Mouse (Mus musculus) liver, postnatal 0 days (tissue): ENCODE data around the gene Plppr3. TPM values are rescaled to one million over a fixed set of nuclear protein-coding genes. Genes with fewer than 3 reads are reported as not detected.

Experiments used
- ATAC-seq: fragments of 200-750 bp; cut with Nextera tagmentation; 2 replicates; pipeline ENCODE4 v1.8.0; 2017; ENCODE audit warnings: mild to moderate bottlenecking, moderate library complexity
- DNase-seq: peaks from one replicate; pipeline ENCODE4 v3.0.0-alpha.2; 2016
- H3K27ac ChIP-seq: fragments of 300-500 bp; sonication (generic); 2 replicates; pipeline ENCODE4 v1.5.1; 2014; ENCODE audit warnings: antibody characterized with exemption, moderate library complexity, mild to moderate bottlenecking, low read depth
- H3K27me3 ChIP-seq: fragments of 300-500 bp; sonication (generic); 2 replicates; pipeline ENCODE4 v1.6.1; 2014; ENCODE audit warnings: low read length, control low read depth, mixed read lengths; ENCODE audit not compliant: insufficient read depth
- H3K36me3 ChIP-seq: fragments of 300-500 bp; sonication (generic); replicated peaks from 2 replicates; pipeline ENCODE4 v1.6.1; 2014; ENCODE audit warnings: mild to moderate bottlenecking, control low read depth, low read length, moderate library complexity, mixed read lengths; ENCODE audit not compliant: insufficient read depth
- H3K4me1 ChIP-seq: fragments of 300-500 bp; sonication (generic); 2 replicates; pipeline ENCODE4 v1.6.1; 2014; ENCODE audit warnings: antibody characterized with exemption, mild to moderate bottlenecking, control low read depth; ENCODE audit not compliant: insufficient read depth
- H3K4me2 ChIP-seq: fragments of 300-500 bp; sonication (generic); 2 replicates; pipeline ENCODE4 v1.6.1; 2014; ENCODE audit warnings: low read depth, mild to moderate bottlenecking, low read length, moderate library complexity, mixed read lengths
- H3K4me3 ChIP-seq: fragments of 300-500 bp; sonication (generic); 2 replicates; pipeline ENCODE4 v1.5.1; 2014; ENCODE audit warnings: low read depth, low read length
- H3K9ac ChIP-seq: fragments of 300-500 bp; sonication (generic); replicated peaks from 2 replicates; pipeline ENCODE4 v1.6.1; 2014; ENCODE audit warnings: mild to moderate bottlenecking, moderate library complexity
- H3K9me3 ChIP-seq: fragments of 300-500 bp; sonication (generic); 2 replicates; pipeline ENCODE4 v1.6.1; 2016; ENCODE audit warnings: mild to moderate bottlenecking, control low read depth, low read length, mixed read lengths
- CTCF ChIP-seq: sonication (generic); IDR thresholded peaks from 2 replicates; pipeline ENCODE4 v1.5.1; 2016; ENCODE audit warnings: antibody characterized with exemption, low read depth
- EP300 ChIP-seq: IDR thresholded peaks from 2 replicates; pipeline ENCODE4 v1.6.1; 2016; ENCODE audit warnings: antibody characterized with exemption, low read depth, mild to moderate bottlenecking
- WGBS: fragments of 180-500 bp; shearing (Covaris S2); extraction: QIAGEN DNeasy Blood & Tissue Kit; methylation state at CpG from one replicate; pipeline ENCODE4 v1.1.7; 2014; ENCODE audit not compliant: insufficient replicate concordance; 5-methylcytosine and 5-hydroxymethylcytosine counted together
- polyA plus RNA-seq: library from polyadenylated mRNA; unstranded; fragments of >200 nt; fragmentation: Nextera tagmentation; extraction: Ambion mirVana; gene quantifications from 2 replicates; pipeline ENCODE4 v1.2.1, GENCODE M21; 2015

The Plppr3 gene
- polyA plus RNA-seq, 1 experiment from 2014 or later = 4.9 TPM

- no peak for TF ChIP-seq EP300
- no peak for TF ChIP-seq CTCF
- H3K9me3 ChIP-seq = no peaks in the 10 kb centered on the region
- no peaks in the 10 kb centered on the region for H3K36me3 ChIP-seq
- H3K27ac ChIP-seq = peak overlapping the region; percentile 67
- peaks cover 56% of the 10 kb centered on the region for H3K4me1 ChIP-seq
- H3K4me2 ChIP-seq = peak overlapping the region; percentile 55; the same call in 1 of the 2 replicates
- ATAC-seq (no peak), DNase-seq (peak; percentile 67)
- no peak overlapping the region for H3K9ac ChIP-seq
- WGBS = 33% methylated on average over 1 of the region's 1 CpGs
- H3K4me3 ChIP-seq = no peak overlapping the region
- peaks cover 18% of the 10 kb centered on the region for H3K27me3 ChIP-seq
Measured at GRCm38 (mm10) chr10:79877174-79877573, 2.7 kb upstream of the Plppr3 start.

DNA sequence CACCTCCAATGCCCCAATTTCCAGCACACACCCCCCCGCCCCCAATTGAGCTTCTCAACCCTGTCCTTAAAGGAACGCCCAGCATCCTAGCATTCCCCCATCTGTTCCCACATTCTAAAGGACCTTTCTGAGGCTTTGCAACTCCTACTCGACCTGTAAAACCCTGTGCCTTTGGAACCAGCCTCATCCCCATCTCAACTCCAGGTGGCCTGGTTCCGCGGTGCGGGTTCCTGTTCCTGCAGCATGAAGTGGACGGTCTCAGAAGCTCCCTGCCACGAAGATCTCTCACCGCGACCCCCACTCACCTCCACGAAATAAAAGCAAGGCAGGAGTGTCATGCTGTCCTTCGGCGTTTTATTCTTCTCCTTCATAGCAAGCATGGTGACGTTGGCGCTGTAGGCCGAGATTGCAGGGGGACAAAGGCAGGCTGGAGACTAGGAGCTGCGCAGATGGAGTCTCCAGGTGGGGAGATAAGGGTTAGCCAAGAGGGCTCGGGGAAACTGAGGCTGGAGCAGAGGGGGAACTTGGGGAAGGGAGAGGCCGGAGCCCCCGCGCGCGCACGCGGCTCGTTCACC lies 632 bp downstream of the Plppr3 start:
- no peaks in the 10 kb centered on the region for H3K36me3 ChIP-seq
- peak overlapping the region; percentile 88 for H3K4me2 ChIP-seq
- no peak for TF ChIP-seq CTCF
- TF ChIP-seq EP300 = no peak
- peak overlapping the region; percentile 62 for H3K4me3 ChIP-seq
- ATAC-seq (no peak), DNase-seq (no peak)
- peaks cover 18% of the 10 kb centered on the region for H3K27me3 ChIP-seq
- 3% methylated on average over 26 of the region's 26 CpGs for WGBS
- no peak overlapping the region for H3K27ac ChIP-seq
- peak overlapping the region; percentile 55 for H3K9ac ChIP-seq
- no peaks in the 10 kb centered on the region for H3K9me3 ChIP-seq
- peaks cover 27% of the 10 kb centered on the region for H3K4me1 ChIP-seq

DNA sequence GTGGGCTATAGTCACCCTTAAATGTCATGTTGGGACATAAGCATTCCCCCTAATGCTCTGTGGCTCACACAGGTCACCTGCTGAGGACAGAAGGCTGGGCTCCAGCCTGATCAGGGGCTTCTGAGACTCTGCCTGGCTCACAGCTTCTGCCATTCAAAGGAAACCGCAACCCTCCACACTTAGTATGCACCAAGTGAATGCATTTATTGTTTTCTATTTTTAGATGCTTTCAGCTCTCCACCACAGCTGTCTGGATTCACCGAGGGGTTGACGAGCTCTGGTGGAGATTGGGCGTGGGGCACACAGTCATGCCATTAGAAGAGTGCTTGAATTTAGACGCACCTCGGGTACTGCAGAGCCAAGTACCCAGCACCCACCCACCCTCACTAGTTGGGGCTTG lies 1.1 kb downstream of the Plppr3 start:
- Histone ChIP-seq H3K4me2 (peak overlapping the region; percentile 88), H3K27ac (no peak overlapping the region), H3K9me3 (no peaks in the 10 kb centered on the region), H3K4me1 (peaks cover 23% of the 10 kb centered on the region), H3K36me3 (no peaks in the 10 kb centered on the region), H3K9ac (no peak overlapping the region), H3K27me3 (peaks cover 18% of the 10 kb centered on the region), H3K4me3 (no peak overlapping the region)
- DNase-seq (no peak), ATAC-seq (no peak)
- WGBS = 16% methylated on average over 6 of the region's 6 CpGs
- TF ChIP-seq CTCF = no peak
- TF ChIP-seq EP300 = no peak

DNA sequence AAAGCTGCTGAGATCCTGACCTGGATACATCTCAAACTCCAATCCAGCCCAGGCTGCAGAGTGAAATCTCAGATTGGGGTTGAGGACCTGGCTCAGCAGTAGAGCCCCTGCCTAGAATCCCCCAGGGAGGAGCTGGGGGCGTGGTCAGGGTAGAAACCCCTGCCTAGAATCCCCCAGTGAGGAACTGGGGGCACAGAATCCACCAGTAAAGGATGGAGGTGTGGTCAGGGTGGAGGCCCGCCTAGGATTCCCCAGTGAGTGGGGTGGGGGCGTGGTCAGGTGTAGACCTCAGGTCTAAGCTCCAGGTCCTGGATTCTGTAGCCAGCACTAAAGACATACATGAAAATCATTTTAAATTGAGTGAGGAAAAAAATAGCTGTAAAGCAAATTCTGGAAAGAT lies 1.6 kb downstream of the Plppr3 start:
- H3K4me1 ChIP-seq = peaks cover 19% of the 10 kb centered on the region

GRCm38 (mm10) chr10:79871845-79872244 lies 2.6 kb downstream of the Plppr3 start:
- ATAC-seq = no peak
- WGBS = 79% methylated on average over 8 of the region's 8 CpGs

More for the DNA sequence above, 1.6 kb downstream of the Plppr3 start:
- 35% methylated on average over 3 of the region's 3 CpGs for WGBS
- H3K27me3 ChIP-seq = peaks cover 18% of the 10 kb centered on the region
- no peak for ATAC-seq
- no peak for DNase-seq
- no peak overlapping the region for H3K9ac ChIP-seq
- TF ChIP-seq CTCF (no peak), EP300 (no peak)
- no peak overlapping the region for H3K4me2 ChIP-seq
- H3K36me3 ChIP-seq = no peaks in the 10 kb centered on the region
- H3K4me3 ChIP-seq = no peak overlapping the region
- H3K9me3 ChIP-seq = no peaks in the 10 kb centered on the region
- H3K27ac ChIP-seq = no peak overlapping the region

GRCm38 (mm10) chr10:79866601-79867000 lies 7.8 kb downstream of the Plppr3 start:
- TF ChIP-seq CTCF (no peak), EP300 (no peak)
- 80% methylated on average over 11 of the region's 11 CpGs for WGBS
- H3K4me3 ChIP-seq = no peak overlapping the region
- H3K9ac ChIP-seq = no peak overlapping the region
- ATAC-seq = no peak
- no peaks in the 10 kb centered on the region for H3K27me3 ChIP-seq
- peaks cover 21% of the 10 kb centered on the region for H3K36me3 ChIP-seq
- no peak overlapping the region for H3K27ac ChIP-seq
- DNase-seq = no peak
- no peaks in the 10 kb centered on the region for H3K9me3 ChIP-seq
- no peaks in the 10 kb centered on the region for H3K4me1 ChIP-seq
- H3K4me2 ChIP-seq = no peak overlapping the region

More at GRCm38 (mm10) chr10:79871845-79872244, 2.6 kb downstream of the Plppr3 start:
- peaks cover 11% of the 10 kb centered on the region for H3K4me1 ChIP-seq
- no peak overlapping the region for H3K4me3 ChIP-seq
- no peaks in the 10 kb centered on the region for H3K9me3 ChIP-seq
- no peak overlapping the region for H3K27ac ChIP-seq
- no peak for DNase-seq
- H3K4me2 ChIP-seq = no peak overlapping the region
- peaks cover 18% of the 10 kb centered on the region for H3K27me3 ChIP-seq
- no peak overlapping the region for H3K9ac ChIP-seq
- TF ChIP-seq CTCF (no peak), EP300 (no peak)
- H3K36me3 ChIP-seq = no peaks in the 10 kb centered on the region
